Mouse (Mus musculus) inflammation-experienced regulatory T-cells, adult 6 months (primary cell): ENCODE measurements around the gene Prkce. TPM values are rescaled to one million over a fixed set of nuclear protein-coding genes. Genes with fewer than 3 reads are reported as not detected.

ENCODE experiments used
- ATAC-seq: one replicate; pipeline ENCODE4 v1.8.0; 2017
- polyA plus RNA-seq, 3 experiments: library from polyadenylated mRNA; unstranded; fragments of 100-300 nt; shearing (Covaris generic); gene quantifications; one replicate each; pipeline ENCODE4 v1.2.1; 2017

The Prkce gene
- polyA plus RNA-seq, 3 experiments from 2014 or later = 2.8 to 6.4 (median 5.2) TPM

- ATAC-seq = peak; percentile 82
Observed at GRCm38 (mm10) chr17:86337076-86337475, 169.5 kb downstream of the Prkce start.

- no peak for ATAC-seq
Observed at GRCm38 (mm10) chr17:86338328-86338727, 170.7 kb downstream of the Prkce start.

- ATAC-seq = no peak
Observed at GRCm38 (mm10) chr17:86344032-86344431, 176.4 kb downstream of the Prkce start.

DNA sequence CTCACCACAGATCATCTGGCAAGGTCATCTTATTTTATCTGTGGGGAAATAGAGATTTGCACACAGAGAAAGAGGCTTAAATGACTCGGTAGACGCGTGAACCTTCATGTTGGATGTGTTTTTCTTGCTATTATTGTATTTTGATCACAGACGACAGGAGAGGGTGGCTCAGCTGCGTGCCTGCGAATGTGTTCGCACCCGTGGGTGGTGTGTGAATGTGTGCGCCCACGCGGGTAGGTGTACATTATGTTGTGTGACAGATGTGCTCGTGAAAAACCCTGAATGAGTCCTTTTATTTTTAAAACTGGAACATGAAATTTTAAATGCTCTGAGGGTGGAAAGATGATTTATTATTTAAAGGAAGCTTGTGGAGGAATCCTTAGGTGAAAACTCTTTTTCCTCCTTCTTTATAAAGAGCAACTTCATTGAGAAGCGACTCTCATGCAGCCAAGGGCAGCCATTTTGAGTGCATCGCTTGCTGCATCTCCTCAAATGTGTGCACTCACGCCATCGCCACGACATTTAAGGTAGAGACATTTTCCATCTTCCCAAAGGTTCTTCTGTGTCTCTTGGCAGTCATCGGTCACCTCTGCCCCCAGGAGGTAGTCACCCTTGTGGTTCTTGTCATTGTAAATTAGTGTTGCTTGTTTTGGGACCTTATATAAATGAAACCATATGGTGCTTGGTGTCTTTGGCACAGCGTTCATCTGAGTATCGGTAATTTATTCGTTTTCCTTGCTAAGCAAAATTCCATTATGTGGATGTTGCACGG lies 177.8 kb downstream of the Prkce start:
- ATAC-seq = no peak

DNA sequence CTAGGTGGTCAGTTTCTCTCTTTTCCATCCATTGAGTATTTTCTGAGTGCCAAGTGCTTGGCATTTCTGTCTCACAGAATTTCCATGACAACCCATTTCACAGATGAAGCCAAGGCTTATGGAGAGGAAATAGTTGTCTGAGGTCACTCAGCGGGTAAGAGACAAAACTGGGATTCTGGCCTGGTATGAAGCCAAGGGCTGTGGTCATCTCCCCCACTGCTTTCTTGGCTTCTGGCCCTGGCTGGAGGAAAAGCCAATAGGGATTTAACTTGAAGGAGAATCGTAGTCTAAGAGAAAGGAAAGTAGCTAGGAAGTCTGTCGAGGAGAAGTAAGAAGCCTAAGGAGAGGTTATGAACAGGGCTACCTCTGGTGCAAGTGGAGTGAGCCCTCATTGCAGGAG lies 182.7 kb downstream of the Prkce start:
- no peak for ATAC-seq

- ATAC-seq = no peak
Observed at GRCm38 (mm10) chr17:86350791-86351261, 183.2 kb downstream of the Prkce start.

GRCm38 (mm10) chr17:86351282-86351681 lies 183.7 kb downstream of the Prkce start:
- no peak for ATAC-seq

DNA sequence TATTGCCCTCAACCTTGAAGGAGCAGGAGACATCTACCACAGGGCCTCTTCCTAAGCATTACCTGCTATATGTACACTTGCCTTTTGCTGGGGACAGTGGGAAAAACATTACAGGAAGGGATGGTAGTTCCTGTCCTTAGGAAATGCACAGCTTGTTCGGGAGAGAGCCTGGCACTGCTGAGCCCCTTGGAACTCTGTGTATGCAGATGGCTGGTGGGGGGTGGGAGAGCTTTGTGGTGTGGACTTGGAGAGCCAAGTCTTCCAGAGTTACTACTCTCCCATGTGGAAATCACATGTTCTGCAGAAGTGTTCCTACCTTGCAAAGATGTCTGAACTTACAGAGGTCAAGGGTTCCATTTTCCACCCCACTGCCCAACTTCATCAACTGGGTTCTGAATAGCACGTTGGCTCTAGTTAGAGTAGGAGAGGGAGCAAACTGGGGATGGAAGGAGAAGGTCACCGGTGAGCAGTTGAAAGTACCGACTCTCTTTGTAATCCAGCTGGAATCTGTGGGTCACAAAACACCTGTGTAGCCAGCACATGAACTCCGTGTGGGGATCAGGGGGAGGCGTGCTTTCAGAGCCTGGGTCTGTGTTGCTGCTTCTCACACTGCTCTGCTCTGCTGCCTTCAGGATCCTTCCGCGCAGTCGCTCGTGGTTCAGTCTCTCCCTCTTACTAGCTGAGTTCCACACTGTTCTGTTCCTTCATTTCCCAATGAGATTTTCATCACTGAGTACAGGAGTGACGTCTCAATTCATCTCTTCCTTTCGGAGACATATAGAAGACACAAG lies 184.9 kb downstream of the Prkce start:
- ATAC-seq = no peak

- peak; percentile 77 for ATAC-seq
Observed at GRCm38 (mm10) chr17:86353679-86354078, 186.1 kb downstream of the Prkce start.

GRCm38 (mm10) chr17:86354101-86354500 lies 186.5 kb downstream of the Prkce start:
- ATAC-seq = no peak

- no peak for ATAC-seq
Observed at GRCm38 (mm10) chr17:86354896-86355295, 187.3 kb downstream of the Prkce start.

GRCm38 (mm10) chr17:86355318-86355717 lies 187.7 kb downstream of the Prkce start:
- ATAC-seq = no peak

GRCm38 (mm10) chr17:86355772-86356451 lies 188.3 kb downstream of the Prkce start:
- ATAC-seq = no peak

DNA sequence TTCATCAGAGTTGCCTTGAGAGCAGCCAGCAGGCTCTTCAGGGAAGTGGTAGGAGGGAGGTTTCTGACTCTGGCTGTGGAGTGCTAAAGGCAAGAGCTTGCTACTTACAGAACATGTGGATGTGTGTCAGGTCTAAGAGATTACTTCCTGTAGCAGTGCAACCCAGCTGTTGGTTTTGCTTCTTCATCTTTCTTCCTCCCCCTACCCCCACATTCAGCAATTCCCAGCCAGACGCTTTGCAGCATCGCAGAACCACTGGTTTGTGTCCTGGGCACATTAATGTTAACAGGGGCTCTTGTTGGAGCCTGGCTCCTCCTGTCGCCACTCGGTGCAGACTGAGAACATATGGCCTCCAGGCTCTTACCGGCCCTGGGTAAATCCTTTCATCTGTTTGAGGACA lies 190.8 kb downstream of the Prkce start:
- ATAC-seq = peak; percentile 35

- no peak for ATAC-seq
Observed at GRCm38 (mm10) chr17:86358847-86359246, 191.3 kb downstream of the Prkce start.

DNA sequence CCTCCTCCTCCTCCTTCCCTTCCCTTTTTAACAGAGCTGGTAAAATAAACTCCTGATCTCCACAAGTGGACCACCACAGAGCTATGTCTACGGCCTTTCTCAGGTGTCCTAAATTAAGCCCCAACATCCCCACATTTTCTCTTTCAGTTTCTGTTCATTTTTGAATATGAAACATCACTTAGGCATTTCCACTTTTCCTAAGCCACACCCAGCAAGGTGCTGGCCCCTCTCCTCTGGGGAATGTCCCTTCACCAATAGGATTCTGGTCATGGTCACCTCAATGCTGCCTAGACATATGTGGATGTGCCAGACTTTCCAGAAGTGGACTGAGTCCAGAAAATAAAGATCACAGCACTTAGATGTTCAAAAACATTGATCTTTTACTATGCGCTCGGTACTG lies 193.3 kb downstream of the Prkce start:
- ATAC-seq = no peak

DNA sequence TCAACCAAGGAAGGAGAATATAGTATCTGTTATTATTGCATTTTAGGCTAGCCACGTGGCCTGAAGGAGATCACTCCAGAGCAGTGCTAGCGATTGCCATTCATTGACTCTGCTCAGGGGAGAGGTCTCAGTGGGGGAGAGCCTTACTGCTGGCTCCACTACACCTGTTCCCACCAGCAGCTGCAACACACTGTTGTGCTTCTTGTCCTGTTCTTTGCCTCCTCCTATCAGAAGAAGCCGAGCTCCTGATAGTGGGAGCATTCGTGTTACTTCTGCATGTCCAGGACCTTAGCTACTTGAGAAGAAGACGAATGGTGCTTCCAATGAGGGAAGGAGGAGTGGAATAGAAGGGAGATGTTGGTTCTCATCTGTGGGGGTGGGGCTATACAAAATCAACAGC lies 195.8 kb downstream of the Prkce start:
- ATAC-seq = no peak

GRCm38 (mm10) chr17:86364349-86365075 lies 196.9 kb downstream of the Prkce start:
- no peak for ATAC-seq

DNA sequence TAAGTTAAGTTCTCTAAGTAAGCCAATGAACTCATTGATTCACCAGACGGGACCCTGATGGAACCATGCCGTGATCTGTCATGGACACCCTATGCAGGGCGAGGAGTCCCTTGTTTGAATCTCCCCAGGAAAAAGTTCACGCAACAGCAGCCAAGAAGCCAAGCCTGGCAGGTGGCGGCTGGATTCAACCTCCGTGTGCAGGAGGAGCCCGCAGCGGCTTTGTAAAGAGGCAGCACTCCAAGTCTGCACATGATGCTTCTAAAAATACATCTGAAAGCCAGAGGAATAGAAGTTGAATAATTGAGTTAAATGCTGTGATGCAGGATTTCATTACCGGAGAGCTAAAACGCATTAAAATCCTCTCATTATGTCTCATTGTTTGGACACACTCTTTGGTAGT lies 199.3 kb downstream of the Prkce start:
- ATAC-seq = no peak

GRCm38 (mm10) chr17:86367676-86368075 lies 200.1 kb downstream of the Prkce start:
- ATAC-seq = no peak

- no peak for ATAC-seq
Observed at GRCm38 (mm10) chr17:86370106-86370742, 202.6 kb downstream of the Prkce start.

GRCm38 (mm10) chr17:86371101-86371561 lies 203.5 kb downstream of the Prkce start:
- ATAC-seq = no peak
